Mouse (Mus musculus): ENCODE measurements around the gene Spata2l.
"Not testable (repeated sequence)": the region's sequence is repeated elsewhere in the genome, so short reads cannot be mapped to it uniquely, and the experiment has no call there.

Spata2l gene

GRCm38 (mm10) chr8:123245543-123245942 lies 9.5 kb upstream of the Spata2l start:
- no peak for DNase-seq (ENCODE audit: low spot score)

- peak; percentile 61 for DNase-seq (ENCODE audit: low spot score)
Measured at GRCm38 (mm10) chr8:123244382-123244781, 8.3 kb upstream of the Spata2l start.

GRCm38 (mm10) chr8:123243053-123243452 lies 7.0 kb upstream of the Spata2l start:
- no peak for DNase-seq (ENCODE audit: low spot score)

GRCm38 (mm10) chr8:123242107-123242923 lies 6.3 kb upstream of the Spata2l start:
- DNase-seq (ENCODE audit: low spot score), result no peak

- DNase-seq (ENCODE audit: low spot score), result no peak
Measured at GRCm38 (mm10) chr8:123239398-123239797, 3.4 kb upstream of the Spata2l start.

GRCm38 (mm10) chr8:123234918-123235519 lies 1.0 kb downstream of the Spata2l start:
- DNase-seq (ENCODE audit: low spot score), result no peak

- DNase-seq (ENCODE audit: low spot score), result no peak
Measured at GRCm38 (mm10) chr8:123233760-123234159, 2.3 kb downstream of the Spata2l start.

- no peak for DNase-seq (ENCODE audit: low spot score)
Measured at GRCm38 (mm10) chr8:123233300-123233699, 2.7 kb downstream of the Spata2l start.

- no peak for DNase-seq (ENCODE audit: low spot score)
Measured at GRCm38 (mm10) chr8:123232553-123232952, 3.5 kb downstream of the Spata2l start.

- DNase-seq (ENCODE audit: low spot score), result no peak
Measured at GRCm38 (mm10) chr8:123231742-123232141, 4.3 kb downstream of the Spata2l start.

- not testable (repeated sequence) for DNase-seq (ENCODE audit: low spot score)
Measured at GRCm38 (mm10) chr8:123230326-123230725, 5.7 kb downstream of the Spata2l start.

- no peak for DNase-seq (ENCODE audit: low spot score)
Measured at GRCm38 (mm10) chr8:123228416-123228815, 7.6 kb downstream of the Spata2l start.

- peak; percentile 90 for DNase-seq (ENCODE audit: low spot score)
Measured at GRCm38 (mm10) chr8:123224278-123225266, 11.5 kb downstream of the Spata2l start, which contains the start of gene Cdk10. TSS of gene Cdk10 (plus strand) at chr8:123224842.

- no peak for DNase-seq (ENCODE audit: low spot score)
Measured at GRCm38 (mm10) chr8:123220917-123221316, 15.1 kb downstream of the Spata2l start.

GRCm38 (mm10) chr8:123215430-123215829 lies 20.6 kb downstream of the Spata2l start:
- no peak for DNase-seq (ENCODE audit: low spot score)

- no peak for DNase-seq (ENCODE audit: low spot score)
Measured at GRCm38 (mm10) chr8:123213118-123213772, 22.8 kb downstream of the Spata2l start.

GRCm38 (mm10) chr8:123212321-123213117 lies 23.5 kb downstream of the Spata2l start, which contains the start of the genes Chmp1a and Spata33:
TSS of gene Chmp1a (minus strand) at chr8:123212763.
TSS of gene Spata33 (plus strand) at chr8:123212832.
- peak; percentile 96 for DNase-seq (ENCODE audit: low spot score)

GRCm38 (mm10) chr8:123211876-123212275 lies 24.2 kb downstream of the Spata2l start:
- no peak for DNase-seq (ENCODE audit: low spot score)

- no peak for DNase-seq (ENCODE audit: low spot score)
Measured at GRCm38 (mm10) chr8:123203571-123203970, 32.5 kb downstream of the Spata2l start.

- peak; percentile 55 for DNase-seq (ENCODE audit: low spot score)
Measured at GRCm38 (mm10) chr8:123202288-123202687, 33.7 kb downstream of the Spata2l start.

GRCm38 (mm10) chr8:123199864-123200263 lies 36.2 kb downstream of the Spata2l start:
- no peak for DNase-seq (ENCODE audit: low spot score)
